Mouse (Mus musculus) ES-E14 (cell line): ENCODE results near the gene Olfr457.

ENCODE experiments used
- HCFC1 ChIP-seq: IDR thresholded peaks from 2 replicates; pipeline ENCODE4 v1.6.1; 2012; ENCODE audit warnings: low read length, inconsistent platforms, borderline replicate concordance; ENCODE audit not compliant: insufficient read depth
- ZC3H11A ChIP-seq: IDR thresholded peaks from 2 replicates; pipeline ENCODE4 v1.6.1; 2012; ENCODE audit warnings: low read depth, mild to moderate bottlenecking, inconsistent platforms, low read length, borderline replicate concordance
- ZNF384 ChIP-seq: IDR thresholded peaks from 2 replicates; pipeline ENCODE4 v1.6.1; 2012; ENCODE audit warnings: low read depth, low read length, inconsistent platforms

GRCm38 (mm10) chr6:42513461-42513860 lies 37.3 kb upstream of the Olfr457 start:
- TF ChIP-seq HCFC1 (no peak), ZC3H11A (no peak), ZNF384 (no peak)
